Mouse (Mus musculus): ENCODE data around the gene Tex50. TPM values are rescaled to one million over a fixed set of nuclear protein-coding genes. Genes with fewer than 3 reads are reported as not detected.
"Not testable (repeated sequence)": the region's sequence is repeated elsewhere in the genome, so short reads cannot be mapped to it uniquely, and the experiment has no call there.

Gene Tex50
- not detected for total RNA-seq (2021)
- long read RNA-seq, experiment 1, partial matches to known transcripts, result 0 of 1 reads
- long read RNA-seq, experiment 1, other reads (novel, unspliced or antisense), result 1 of 1 reads
- long read RNA-seq, experiment 2, result 0 reads

DNA sequence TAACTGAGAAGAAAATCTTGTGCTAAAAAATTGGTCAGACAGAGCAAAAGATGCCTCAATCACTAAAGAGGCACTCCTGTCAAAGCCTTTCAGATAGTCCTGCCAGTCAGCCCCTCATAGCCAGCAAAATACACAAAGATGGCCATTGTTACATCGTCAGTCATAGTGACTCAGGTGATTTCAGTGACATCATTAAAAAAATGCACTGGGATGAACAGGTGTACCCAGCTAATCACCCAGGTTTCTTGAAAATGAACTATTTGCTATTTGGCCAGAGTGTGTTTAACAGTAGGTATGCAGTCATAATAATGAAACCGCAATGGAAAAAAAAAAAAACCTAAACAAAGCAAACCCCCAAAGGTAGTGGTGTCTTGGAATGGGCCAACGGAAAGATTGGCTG lies at the start of gene Tex50:
TSS of gene Tex50 (minus strand) at position 101 of the 400 bp plus-strand sequence.
- no peak for DNase-seq

DNA sequence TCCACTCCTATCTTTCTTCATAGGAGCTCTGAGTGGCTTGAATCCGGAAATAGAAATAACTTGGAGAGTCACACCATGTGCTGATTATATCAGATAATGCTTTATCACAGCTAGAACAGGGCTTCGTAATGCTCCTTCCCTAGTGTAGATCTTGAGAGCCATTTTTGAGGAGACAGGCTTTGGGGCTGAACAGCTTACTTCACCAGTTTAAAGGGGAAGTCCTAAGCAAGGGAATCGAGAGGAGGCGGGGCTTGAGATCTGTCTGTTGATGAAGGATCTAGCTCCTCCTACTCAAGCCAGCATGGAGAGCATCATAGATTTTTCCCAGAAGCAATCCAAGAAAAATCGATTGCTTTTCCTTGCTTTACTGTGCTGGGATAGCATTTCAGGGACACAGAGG lies 40.7 kb upstream of the Tex50 start:
- no peak for DNase-seq

DNA sequence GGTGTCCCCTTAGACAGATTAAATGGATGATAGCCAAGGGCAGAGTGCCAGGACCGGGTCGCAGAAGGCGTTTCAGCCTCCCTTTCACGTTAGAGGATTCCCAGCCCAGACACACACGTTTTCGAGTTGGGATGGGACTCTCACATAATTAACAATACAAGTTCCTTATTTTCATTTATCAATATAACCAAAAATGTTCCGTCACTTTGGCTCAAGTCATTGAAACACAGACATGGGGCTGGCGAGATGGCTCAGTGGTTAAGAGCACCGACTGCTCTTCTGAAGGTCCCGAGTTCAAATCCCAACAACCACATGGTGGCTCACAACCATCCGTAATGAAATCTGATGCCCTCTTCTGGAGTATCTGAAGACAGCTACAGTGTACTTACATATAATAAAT lies 37.2 kb upstream of the Tex50 start:
- DNase-seq, result not testable (repeated sequence)

DNA sequence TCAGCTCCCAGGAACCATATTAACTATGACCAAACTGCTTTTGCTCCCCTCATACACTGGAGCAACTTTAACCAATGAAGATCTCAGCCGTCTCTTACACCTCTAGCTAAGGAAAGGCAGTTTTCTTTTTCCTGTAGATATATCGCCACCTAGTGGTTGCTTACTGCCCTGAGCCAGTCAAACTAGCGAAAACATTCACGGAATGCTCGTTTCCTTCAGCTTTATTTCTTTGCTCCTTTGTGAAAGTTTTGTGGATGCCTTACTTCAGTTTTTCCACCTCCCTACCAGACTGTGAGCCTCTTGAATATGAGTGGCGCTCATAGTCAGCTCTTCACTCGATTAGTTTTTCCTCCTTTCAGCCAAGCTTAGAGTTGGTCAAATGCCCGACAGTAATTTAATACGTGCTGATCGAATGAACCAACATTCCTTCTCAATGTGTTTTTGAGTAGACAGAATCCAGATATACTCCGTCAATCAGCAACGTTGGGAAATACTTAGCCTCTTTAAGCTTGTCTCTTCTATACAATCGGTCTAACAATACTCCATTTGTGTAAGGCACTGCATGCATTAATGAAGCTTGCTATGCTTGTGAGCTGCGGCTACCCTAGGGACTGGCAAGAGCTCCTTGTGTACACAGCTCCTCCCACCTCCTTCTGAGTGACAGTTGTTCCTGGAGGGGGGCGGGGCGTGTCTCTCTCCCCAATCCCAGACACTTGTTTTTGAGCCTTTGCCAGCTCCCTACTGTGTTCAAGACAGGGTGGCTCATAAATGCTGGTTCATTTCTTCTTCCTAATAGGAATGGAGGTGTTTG lies 36.6 kb upstream of the Tex50 start:
- DNase-seq, result peak; percentile 82 to 87

DNA sequence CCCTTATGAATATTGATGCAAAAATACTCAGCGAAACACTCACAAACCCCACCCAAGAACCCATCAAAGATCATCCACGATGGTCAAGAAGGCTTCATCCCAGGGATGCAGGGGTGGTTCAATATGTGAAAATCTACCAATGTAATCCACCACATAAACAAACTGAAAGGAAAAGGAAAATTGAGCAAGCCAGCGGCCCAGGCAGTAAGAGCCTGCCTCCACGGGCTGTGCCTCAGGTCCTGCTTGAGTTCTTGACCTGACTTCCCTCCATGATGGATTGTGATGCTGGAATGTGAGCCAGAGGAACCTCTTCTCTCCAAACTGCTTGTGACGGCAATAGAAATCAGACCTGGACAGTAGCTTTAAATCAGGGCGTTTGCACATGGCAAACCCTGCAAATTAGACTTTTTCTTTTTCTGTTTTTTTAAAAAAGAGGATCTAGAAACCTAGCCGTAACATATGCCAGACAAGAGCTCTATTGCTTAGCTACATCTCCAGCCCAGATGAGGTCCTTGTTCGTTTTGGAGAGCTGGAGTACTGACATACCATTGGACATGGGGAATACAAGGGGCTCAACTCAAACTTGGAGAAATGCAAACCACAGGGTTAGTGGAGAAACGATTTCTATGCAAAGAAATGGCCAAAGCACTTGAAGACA lies 31.3 kb upstream of the Tex50 start:
- DNase-seq, result no peak

DNA sequence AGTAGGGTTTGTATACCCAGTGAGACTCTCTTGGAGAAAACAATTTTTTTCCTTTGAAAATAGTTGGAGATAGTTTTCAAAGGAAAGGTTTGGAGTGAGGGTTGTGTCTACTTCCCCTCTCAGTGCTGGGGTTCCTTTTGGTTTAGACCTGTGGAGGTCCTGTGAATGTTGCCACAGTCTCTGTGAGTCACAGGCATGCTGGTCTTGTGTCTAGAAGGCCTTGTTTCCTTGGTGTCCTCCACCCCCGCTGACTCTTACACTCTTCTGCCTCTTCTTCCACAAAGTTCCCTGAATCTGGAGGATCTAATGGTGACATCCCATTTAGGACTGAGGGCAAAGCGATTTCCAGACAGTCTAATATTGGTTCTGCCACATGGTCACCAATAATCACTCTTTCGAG lies 26.3 kb upstream of the Tex50 start:
- peak; percentile 46 to 51 for DNase-seq

DNA sequence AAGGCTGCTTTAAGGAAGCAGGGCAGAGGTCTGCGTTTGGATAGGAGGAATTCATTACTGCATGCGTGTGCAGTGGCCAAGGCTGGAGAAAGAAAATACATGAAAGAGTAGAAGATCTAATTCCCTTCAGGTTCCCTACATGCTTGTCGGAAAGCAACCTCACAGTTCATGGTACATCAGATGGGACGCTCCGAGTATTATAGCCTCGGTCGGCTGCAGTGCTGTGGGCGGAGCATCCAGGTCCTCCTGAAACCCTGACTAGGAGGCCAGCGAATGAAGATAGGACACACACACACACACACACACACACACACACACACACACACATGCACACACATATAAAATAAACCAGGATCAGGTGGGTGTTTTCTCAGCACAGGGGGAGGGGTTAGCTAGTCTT lies 24.6 kb upstream of the Tex50 start:
- peak in 1 of 2 experiments; percentile 4 for DNase-seq

DNA sequence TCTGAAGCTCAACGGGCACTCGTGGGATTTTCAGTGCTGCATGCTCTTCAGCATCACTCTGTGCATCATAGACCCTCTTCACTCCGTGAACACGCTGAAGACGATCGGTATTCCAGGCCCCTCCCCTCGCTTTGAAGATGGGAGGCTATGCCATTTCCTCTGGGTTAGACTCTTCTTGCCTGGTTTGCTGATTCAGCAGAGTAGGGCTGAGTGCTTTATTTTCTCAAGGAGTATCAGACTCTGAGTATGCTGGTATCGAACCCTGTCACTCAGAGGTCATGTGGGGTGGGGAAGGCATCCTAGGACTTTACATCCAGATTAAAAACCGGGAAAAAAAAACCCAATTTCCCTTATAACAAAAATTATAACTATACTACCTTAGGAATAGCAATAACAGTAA lies 23.3 kb upstream of the Tex50 start:
- DNase-seq, result no peak

DNA sequence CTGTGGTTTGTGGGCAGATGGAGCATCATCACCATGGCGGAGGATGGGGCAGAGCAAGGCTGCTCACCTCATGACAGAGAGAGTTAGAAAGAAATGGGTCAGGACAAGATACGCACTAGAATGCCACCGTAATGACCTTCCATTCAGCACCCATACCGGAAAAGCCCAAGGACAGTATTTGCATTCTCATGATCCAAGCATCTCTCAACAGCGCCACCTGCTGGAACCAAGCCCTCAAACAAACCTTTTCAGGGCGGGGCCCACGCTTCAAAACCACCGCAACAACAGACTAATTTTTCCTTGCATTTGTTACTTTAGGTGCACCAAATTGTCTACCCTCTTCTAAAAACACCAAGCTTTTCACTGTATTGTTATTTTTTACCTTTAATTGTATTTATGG lies 21.6 kb upstream of the Tex50 start:
- DNase-seq, result peak; percentile 54 to 64

DNA sequence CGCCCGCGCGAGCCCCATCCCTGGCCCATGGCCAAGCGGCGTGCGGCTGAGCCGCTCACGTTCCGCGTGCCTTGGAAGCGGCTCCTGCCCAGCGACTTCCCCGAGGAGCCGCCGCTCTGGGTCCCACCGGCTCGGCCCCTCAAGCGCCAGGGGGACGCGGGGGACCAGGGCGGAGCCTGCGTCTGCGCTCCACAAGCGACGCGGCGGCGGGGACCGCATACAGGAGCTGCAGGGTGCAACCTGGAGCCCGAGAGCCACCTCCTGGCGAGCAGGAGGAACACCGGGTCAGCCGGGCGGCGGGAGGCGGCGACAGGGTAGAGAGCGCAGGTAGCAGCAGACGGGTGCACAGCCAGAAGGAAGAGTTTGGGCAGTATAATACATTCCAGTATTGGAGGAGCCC lies 11.5 kb upstream of the Tex50 start:
- DNase-seq, result peak; percentile 85 to 90

DNA sequence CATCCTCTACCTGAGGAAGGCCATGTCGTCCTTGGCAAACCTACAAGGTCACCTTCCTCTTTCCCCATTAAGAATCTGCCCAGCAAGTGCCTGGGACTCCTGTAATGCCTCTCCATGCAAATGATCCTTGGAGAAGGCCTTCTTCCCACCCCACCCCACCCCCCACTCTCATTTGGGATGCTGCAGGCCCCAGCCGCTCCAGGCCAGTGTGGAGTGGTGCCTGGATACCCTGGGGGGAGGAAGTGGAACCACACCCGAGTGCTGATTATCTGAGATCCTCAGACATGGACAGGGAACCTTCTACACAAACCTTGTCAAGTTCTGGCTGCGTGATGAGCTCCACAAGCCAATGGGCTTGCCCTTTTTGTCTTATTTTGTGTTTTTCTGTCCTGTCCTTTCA lies 1.2 kb upstream of the Tex50 start:
- no peak for DNase-seq

DNA sequence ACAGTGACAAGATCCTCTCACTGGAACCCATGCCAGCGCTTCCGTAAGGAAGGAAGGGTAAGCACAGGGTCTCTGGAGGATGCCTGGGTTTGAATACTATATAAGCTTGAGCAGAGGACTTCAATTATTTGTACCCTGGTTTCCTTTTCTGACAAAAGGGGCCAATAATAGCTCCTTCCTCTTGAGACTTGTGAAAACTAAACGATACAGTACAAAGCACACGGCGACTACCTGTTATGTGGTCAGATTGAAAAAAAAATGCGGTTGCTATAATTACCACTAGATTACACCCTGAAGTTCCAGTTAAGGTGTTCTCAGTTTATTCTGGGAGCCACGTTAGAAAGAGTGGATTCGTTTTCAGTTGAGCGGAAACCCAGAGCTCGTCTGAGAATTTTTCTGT lies 2.6 kb downstream of the Tex50 start:
- no peak for DNase-seq

DNA sequence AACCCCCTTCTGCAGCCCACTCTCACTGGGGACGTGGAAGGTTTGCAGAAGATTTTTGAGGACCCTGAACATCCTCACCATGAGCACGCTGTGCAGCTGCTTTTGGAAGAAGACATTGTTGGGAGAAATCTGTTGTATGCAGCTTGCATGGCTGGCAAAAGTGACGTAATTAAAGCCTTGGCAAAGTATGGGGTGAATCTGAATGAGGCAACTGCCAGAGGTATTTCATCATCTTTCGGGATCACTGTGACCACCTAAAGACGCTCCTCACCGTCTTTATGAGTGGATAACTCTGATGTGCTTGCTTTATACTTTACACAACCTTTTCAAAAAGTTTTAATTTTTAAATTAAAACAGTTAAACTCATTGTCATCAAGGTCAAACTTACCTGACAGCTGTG lies 8.0 kb downstream of the Tex50 start:
- DNase-seq, result no peak

DNA sequence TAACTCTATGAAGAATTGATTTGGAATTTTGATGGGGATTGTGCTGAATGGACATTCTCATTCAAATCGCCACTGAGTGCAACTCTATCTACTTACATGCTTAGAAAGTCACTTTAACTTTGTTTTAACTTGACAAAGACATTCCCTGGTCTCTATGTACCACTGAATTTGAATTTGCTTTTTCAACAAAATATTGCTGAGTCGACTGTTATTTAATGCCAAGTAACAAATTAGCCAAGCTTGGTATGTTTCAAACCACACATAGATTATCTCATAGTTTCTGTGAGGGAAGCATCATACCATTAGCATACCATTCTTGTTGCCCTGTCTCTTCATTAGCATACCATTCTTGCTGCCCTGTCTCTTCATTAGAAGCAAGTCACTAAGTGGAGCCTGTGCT lies 11.2 kb downstream of the Tex50 start:
- DNase-seq, result no peak

DNA sequence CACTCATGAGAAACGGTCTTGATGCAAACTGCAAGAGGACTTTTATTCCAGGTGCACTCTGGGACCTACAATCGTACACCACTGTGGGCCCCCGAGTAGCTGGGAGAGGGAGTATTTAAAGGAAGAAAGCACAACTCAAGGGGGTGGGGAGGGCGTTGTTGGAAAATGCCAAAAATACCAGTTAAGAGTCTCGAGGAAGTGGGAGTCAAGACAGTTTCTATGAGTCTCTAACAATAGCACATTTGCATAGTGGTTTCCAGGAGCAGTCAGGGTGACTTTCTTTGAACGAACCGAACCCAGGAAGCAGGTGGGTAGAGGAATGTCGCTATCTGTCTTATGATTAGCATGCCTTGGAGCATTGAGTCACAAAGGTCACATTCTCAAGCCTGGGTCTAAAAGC lies 13.5 kb downstream of the Tex50 start:
- not testable (repeated sequence) for DNase-seq

DNA sequence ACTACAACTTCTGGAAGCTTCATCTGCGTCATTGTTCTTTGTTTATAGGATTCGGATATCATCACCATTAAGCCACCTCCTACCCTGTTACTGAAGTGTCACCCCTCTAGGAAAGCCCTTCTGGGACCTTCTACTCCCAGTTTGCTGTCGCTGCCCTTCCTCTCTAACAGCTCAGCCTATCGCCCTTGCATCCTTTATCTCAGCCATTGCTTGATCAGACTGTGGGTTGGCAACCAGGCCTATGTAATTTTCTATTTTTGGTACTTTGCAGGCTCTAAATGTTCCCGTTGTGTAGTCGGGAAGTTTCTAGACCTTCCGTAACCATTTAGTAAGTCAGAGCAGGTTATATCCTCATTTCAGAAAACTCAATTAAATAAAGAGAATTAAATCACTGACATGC lies 15.9 kb downstream of the Tex50 start:
- no peak for DNase-seq

DNA sequence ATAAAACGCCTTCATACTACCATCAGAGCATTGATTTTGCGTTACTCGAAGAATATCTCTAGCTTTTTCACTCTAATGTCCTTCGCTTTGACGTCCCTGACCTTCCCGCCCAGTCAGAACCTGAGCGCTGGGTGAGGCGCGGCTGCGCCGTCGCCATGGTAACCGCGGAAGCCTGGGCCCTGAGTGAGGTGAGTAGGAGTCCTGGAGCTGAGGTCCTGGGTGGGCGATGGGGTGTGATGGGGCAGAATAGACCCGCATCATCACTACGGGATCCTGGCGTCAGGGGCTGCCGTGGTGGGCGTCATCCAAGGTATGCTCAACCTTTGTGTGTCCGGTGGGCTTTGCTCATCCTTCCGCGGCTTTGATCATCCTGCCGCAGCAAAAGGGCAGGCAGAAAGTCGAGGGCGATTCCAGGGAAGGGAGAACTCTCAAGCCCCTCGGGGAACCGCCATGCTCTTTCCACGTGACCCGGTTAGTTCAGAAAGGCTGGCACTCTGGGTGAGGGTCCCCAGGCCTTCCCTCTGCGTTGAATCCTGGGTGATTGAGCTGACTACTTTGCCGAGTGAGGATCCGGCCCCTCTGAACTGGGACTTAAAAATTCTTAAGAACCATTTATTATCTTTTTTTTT lies 16.5 kb downstream of the Tex50 start, which contains the start of gene Ankrd45:
TSS of gene Ankrd45 (plus strand) at position 161 of the 629 bp plus-strand sequence.
- peak; percentile 83 to 84 for DNase-seq

DNA sequence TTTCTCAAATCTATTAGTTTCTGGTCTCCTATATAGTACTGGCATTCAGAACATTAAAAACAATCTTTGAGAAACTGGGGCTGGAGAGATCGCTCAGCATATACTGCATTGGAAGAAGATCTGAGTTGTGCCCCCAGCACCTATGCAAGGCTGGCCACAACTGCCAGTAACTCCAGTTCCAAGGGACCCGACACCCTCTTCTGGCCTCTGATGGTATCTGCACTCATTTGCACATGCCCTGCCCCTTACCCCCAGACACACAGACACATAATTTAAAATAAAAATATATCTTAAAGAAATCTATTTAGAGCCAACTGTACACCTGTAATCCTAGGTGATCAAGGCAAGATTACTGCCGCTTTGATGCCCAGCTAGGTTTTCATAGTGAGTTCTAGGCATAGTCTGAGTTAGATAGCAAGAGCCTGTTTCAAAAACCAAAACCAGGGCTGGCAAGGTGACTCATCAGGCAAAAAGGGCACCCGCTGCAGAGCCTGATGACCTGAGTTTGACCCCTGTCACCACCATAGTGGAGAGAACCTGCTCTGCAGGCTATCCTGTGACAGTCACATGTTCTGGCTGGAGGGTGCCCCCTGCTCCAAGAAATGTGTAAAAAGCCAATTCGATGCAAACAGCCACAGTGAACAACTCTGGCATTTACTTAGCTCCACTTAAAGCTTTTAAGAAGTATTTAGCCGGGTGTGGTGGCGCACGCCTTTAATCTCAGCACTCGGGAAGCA lies 18.9 kb downstream of the Tex50 start:
- no peak for DNase-seq

DNA sequence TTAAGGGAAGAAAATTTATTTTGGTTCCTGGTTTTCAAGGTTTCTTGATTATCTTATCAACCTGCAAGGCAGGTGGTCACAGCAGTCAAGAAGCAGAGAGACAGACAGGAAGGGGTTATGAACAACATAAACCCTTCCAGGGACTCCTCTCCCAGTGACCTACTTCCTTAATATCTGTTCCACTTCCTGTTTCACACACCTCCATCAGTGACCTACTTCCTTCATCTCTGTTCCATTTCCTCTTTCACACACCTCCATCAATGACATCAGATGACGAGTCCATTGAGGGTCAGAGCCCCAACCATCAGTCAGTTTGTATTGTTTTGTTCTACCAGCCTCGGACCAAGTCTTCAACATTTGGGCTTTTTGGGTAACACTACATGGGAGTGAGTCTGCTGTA lies 19.6 kb downstream of the Tex50 start:
- no peak for DNase-seq

DNA sequence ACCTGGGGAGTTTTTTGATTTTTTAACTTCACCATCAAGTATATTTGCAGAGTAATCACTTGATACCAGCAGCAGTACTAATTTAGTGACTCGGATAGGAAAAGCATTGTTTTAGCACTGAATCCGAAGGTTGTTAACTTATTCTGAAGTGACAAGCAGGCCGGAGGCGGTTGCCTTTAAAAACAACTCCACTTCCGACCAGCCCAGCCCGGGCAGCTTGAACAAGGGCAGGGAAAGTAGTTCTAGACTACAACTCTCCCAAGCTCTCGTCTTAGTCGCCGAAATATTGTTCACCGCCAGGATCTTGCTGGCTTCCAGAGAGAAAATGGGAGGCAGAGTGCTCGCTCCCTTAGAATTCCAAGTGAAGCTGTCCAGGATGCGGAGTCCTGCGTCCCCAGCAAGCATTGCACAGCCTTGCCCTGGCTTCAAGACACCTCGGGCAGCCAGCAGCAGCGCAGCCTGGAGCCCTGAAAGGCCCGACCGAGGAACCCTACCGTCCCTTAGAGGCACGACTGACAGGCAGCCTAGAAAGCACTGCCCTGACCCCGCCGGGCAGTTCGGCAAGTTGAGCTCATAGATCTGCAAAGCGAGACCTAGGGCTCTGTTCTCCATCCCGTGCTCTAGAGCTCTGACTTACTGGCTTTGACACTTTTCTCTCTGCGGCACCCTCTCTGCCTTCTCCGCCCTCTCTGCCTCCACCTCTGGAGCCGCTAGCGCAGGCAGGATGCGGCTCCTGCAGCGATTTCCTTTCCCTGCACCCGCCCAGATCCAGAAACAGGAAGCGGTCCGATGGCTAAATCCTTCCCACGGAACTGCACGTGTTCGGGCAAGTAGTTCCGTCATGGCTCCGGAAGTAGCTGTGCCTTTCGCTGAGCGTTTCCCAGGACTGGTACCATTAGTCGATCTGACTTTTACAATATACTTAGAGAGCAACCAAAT lies 28.1 kb downstream of the Tex50 start, which contains the start of gene Klhl20:
TSS of gene Klhl20 (minus strand) at position 786 of the 939 bp plus-strand sequence.
- peak; percentile 91 to 94 for DNase-seq

DNA sequence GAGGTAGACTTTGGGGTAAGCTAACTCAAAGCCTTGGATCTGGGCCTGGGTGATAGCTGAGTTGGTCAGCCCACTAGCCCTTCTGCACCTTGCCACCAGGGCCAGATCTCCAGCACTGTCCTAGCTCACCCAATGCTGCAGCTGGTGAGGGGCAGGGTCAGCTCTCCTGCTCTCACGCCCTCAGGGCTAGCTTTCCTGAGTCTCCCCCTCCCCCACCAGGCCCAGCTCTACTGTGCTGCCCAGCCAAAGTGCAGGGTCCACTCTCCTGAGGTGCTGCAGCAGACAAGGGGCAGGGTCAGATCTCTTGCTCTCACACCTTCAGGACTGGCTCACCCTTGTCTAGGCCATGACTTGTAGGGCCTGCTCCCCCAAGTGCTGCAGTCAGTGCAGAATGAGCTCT lies 32.7 kb downstream of the Tex50 start:
- no peak for DNase-seq

All from adrenal gland, postnatal 36 days (tissue).